In genomic region chr5:142608989-142609325, GRCm38 (mm10) we compare ENCODE assay signal across 8 mouse cellular contexts. TPM values are rescaled to one million over a fixed set of nuclear protein-coding genes. Genes with fewer than 3 reads are reported as not detected.
DNase-seq lines count a peak whose midpoint lies in the region; ATAC-seq and TF ChIP-seq lines count a peak whose summit lies in the region.
"Had no signal": no experiment of that assay in that cellular context is flagged by ENCODE, and none has a peak within 500 bp of the region (broad histone marks: within the 10 kb centered on the region; RNA-seq: fewer than 3 reads in every experiment).

No protein-coding gene starts in this region.

- DNase-seq in lung, postnatal 0 days (ENCODE audit: low spot score): no peak
- no peak for DNase-seq in lung, adult 2 months
- DNase-seq in hindbrain, embryonic 10.5 days (ENCODE audit: low spot score): no peak
- no peak for DNase-seq in liver, embryonic 13.5 days
- DNase-seq in spleen, adult 12 weeks (ENCODE audit: low spot score): no peak
- no peak for DNase-seq in thymus, adult 2 months
- DNase-seq in B cell, adult 2 months: no peak

- no peak overlapping the region for H3K27ac ChIP-seq in lung, postnatal 0 days (ENCODE audit: low read length)
- peak overlapping the region; percentile 77 for H3K27ac ChIP-seq in hindbrain, embryonic 10.5 days
- no peak overlapping the region for H3K27ac ChIP-seq in liver, embryonic 13.5 days
- no peak overlapping the region for H3K27ac ChIP-seq in thymus, adult 2 months (ENCODE audit: control insufficient read depth, insufficient read depth, low read length)

- H3K9me3 ChIP-seq in lung, postnatal 0 days (ENCODE audit: low read length): no peaks in the 10 kb centered on the region
- no peaks in the 10 kb centered on the region for H3K9me3 ChIP-seq in hindbrain, embryonic 10.5 days
- H3K9me3 ChIP-seq in liver, embryonic 13.5 days (replicated peaks): no peaks in the 10 kb centered on the region

- ATAC-seq in lung, postnatal 0 days: no peak
- no peak for ATAC-seq in liver, embryonic 13.5 days (ENCODE audit: low read depth)
- ATAC-seq: inflammation-experienced regulatory T-cells, adult 6 months had no signal

- TF ChIP-seq POLR2A in lung, adult 2 months (IDR thresholded peaks at IDR 0.05; ENCODE audit: borderline replicate concordance, extremely low read depth, low read depth, low read length): no peak
- TF ChIP-seq POLR2A in thymus, adult 2 months (IDR thresholded peaks at IDR 0.05; ENCODE audit: control insufficient read depth, extremely low read depth, insufficient read depth, low read length, poor library complexity): no peak

- H3K36me3 ChIP-seq in lung, postnatal 0 days (ENCODE audit: insufficient read depth, low read length): no peaks in the 10 kb centered on the region
- no peaks in the 10 kb centered on the region for H3K36me3 ChIP-seq in hindbrain, embryonic 10.5 days
- H3K36me3 ChIP-seq in liver, embryonic 13.5 days: no peaks in the 10 kb centered on the region
- no peaks in the 10 kb centered on the region for H3K36me3 ChIP-seq in thymus, adult 2 months (ENCODE audit: control insufficient read depth, insufficient read depth, low read length)

- 5% methylated on average over 4 of the region's 4 CpGs for WGBS in lung, postnatal 0 days
- WGBS in lung, adult 2 months: 8% methylated on average over 4 of the region's 4 CpGs
- 6% methylated on average over 4 of the region's 4 CpGs for WGBS in hindbrain, embryonic 10.5 days
- WGBS in liver, embryonic 13.5 days (ENCODE audit: insufficient replicate concordance): 10% methylated on average over 4 of the region's 4 CpGs
- WGBS in thymus, adult 2 months: 25% methylated on average over 4 of the region's 4 CpGs

- 0 out of 2 replicates have a peak, but pooled peaks cover 4% of the 10 kb centered on the region for H3K27me3 ChIP-seq in lung, postnatal 0 days (replicated peaks; ENCODE audit: insufficient read depth, low read length)
- peaks cover 40% of the 10 kb centered on the region for H3K27me3 ChIP-seq in hindbrain, embryonic 10.5 days (ENCODE audit: insufficient read depth, poor library complexity, severe bottlenecking)
- H3K27me3 ChIP-seq in liver, embryonic 13.5 days: peaks cover 36% of the 10 kb centered on the region
- H3K27me3 ChIP-seq in thymus, adult 2 months (ENCODE audit: control insufficient read depth, insufficient read depth, low read length): peaks cover 7% of the 10 kb centered on the region

- H3K4me3 ChIP-seq in lung, postnatal 0 days (ENCODE audit: low read depth, low read length): 0 out of 2 replicates have a peak overlapping the region, but pooled peaks have one; percentile 12
- no peak overlapping the region for H3K4me3 ChIP-seq in lung, adult 2 months (replicated peaks; ENCODE audit: extremely low read depth, low read depth, low read length)
- peak overlapping the region; percentile 55 for H3K4me3 ChIP-seq in hindbrain, embryonic 10.5 days
- peak overlapping the region; percentile 51 for H3K4me3 ChIP-seq in liver, embryonic 13.5 days (replicated peaks)
- H3K4me3 ChIP-seq in thymus, adult 2 months (ENCODE audit: control insufficient read depth, insufficient read depth, low read length): no peak overlapping the region

- no peak for TF ChIP-seq EP300 in lung, postnatal 0 days (IDR thresholded peaks at IDR 0.05)

- TF ChIP-seq CTCF in lung, postnatal 0 days (IDR thresholded peaks at IDR 0.05): no peak
- no peak for TF ChIP-seq CTCF in lung, adult 2 months (IDR thresholded peaks at IDR 0.05; ENCODE audit: insufficient read depth, low read length)
- no peak for TF ChIP-seq CTCF in thymus, adult 2 months (IDR thresholded peaks at IDR 0.05; ENCODE audit: borderline replicate concordance, control insufficient read depth, extremely low read depth, insufficient read depth, low read length, poor library complexity)

- no peaks in the 10 kb centered on the region for H3K4me1 ChIP-seq in lung, postnatal 0 days (ENCODE audit: insufficient read depth, low read depth, low read length)
- H3K4me1 ChIP-seq in lung, adult 2 months (ENCODE audit: control insufficient read depth, insufficient read depth, low read length): no peaks in the 10 kb centered on the region
- H3K4me1 ChIP-seq in hindbrain, embryonic 10.5 days (replicated peaks): peaks cover 12% of the 10 kb centered on the region
- peaks cover 12% of the 10 kb centered on the region; the same call in 1 of the 2 replicates for H3K4me1 ChIP-seq in liver, embryonic 13.5 days (replicated peaks)
- no peaks in the 10 kb centered on the region for H3K4me1 ChIP-seq in thymus, adult 2 months (replicated peaks; ENCODE audit: control insufficient read depth, insufficient read depth, low read length)

- peak overlapping the region; percentile 40 for H3K4me2 ChIP-seq in lung, postnatal 0 days (replicated peaks; ENCODE audit: low read depth, low read length)
- peak overlapping the region; percentile 38 for H3K4me2 ChIP-seq in liver, embryonic 13.5 days

- H3K9ac ChIP-seq in lung, postnatal 0 days (replicated peaks; ENCODE audit: low read depth): no peak overlapping the region
- no peak overlapping the region for H3K9ac ChIP-seq in liver, embryonic 13.5 days

RNA-seq across cellular contexts. Expression of gene Mmd2, which starts 0.4 kb away (rescaled TPM):
- polyA plus RNA-seq in lung, postnatal 0 days (2015; fragmentation: Nextera tagmentation; extraction: Ambion mirVana): 0.05 TPM in 1 of 2 replicates, not detected in the other
- 0.03 and 0.14 TPM in 2 replicates for polyA plus RNA-seq in lung, adult 2 months (2012; rRNA removed)
- polyA plus RNA-seq in hindbrain, embryonic 10.5 days (2016; fragmentation: Nextera tagmentation; extraction: Ambion mirVana): 4.3 and 4.7 TPM in 2 replicates
- 16.9 and 19.5 TPM in 2 replicates for polyA plus RNA-seq in liver, embryonic 13.5 days (2015; fragmentation: Nextera tagmentation; extraction: Ambion mirVana)
- 0.20 and 0.54 TPM in 2 replicates for polyA plus RNA-seq in thymus, adult 2 months (2012; rRNA removed)
- polyA plus RNA-seq: inflammation-experienced regulatory T-cells, adult 6 months had no signal

RNA-seq across cellular contexts. Expression of gene Wipi2, which starts 18.5 kb away (rescaled TPM):
- polyA plus RNA-seq in lung, postnatal 0 days (2015; fragmentation: Nextera tagmentation; extraction: Ambion mirVana): 25.7 and 26.6 TPM in 2 replicates
- 33.1 and 38.4 TPM in 2 replicates for polyA plus RNA-seq in lung, adult 2 months (2012; rRNA removed)
- polyA plus RNA-seq in hindbrain, embryonic 10.5 days (2016; fragmentation: Nextera tagmentation; extraction: Ambion mirVana): 55.6 and 61.6 TPM in 2 replicates
- polyA plus RNA-seq in liver, embryonic 13.5 days (2015; fragmentation: Nextera tagmentation; extraction: Ambion mirVana): 35.4 and 38.9 TPM in 2 replicates
- polyA plus RNA-seq in thymus, adult 2 months (2012; rRNA removed): 54.4 and 65.6 TPM in 2 replicates

RNA-seq across cellular contexts. Expression of gene Radil, which starts 58.1 kb away (rescaled TPM):
- polyA plus RNA-seq in lung, postnatal 0 days (2015; fragmentation: Nextera tagmentation; extraction: Ambion mirVana): 13.5 and 14.5 TPM in 2 replicates
- 36.0 and 40.6 TPM in 2 replicates for polyA plus RNA-seq in lung, adult 2 months (2012; rRNA removed)
- 5.5 and 6.1 TPM in 2 replicates for polyA plus RNA-seq in hindbrain, embryonic 10.5 days (2016; fragmentation: Nextera tagmentation; extraction: Ambion mirVana)
- polyA plus RNA-seq in liver, embryonic 13.5 days (2015; fragmentation: Nextera tagmentation; extraction: Ambion mirVana): 0.09 and 0.14 TPM in 2 replicates
- 1.7 and 1.9 TPM in 2 replicates for polyA plus RNA-seq in thymus, adult 2 months (2012; rRNA removed)
- polyA plus RNA-seq: inflammation-experienced regulatory T-cells, adult 6 months had no signal

Comparison
In these comparisons a context has a peak if more than half of its experiments do, and no peak if none do; other contexts are left out.
1. H3K4me3 ChIP-seq: peak in lung, postnatal 0 days (single experiment), hindbrain, embryonic 10.5 days (single experiment) and liver, embryonic 13.5 days (single experiment); none in lung, adult 2 months (single experiment) and thymus, adult 2 months (single experiment).